ENCODE assay signal across 17 mouse cellular contexts in the genomic region with DNA sequence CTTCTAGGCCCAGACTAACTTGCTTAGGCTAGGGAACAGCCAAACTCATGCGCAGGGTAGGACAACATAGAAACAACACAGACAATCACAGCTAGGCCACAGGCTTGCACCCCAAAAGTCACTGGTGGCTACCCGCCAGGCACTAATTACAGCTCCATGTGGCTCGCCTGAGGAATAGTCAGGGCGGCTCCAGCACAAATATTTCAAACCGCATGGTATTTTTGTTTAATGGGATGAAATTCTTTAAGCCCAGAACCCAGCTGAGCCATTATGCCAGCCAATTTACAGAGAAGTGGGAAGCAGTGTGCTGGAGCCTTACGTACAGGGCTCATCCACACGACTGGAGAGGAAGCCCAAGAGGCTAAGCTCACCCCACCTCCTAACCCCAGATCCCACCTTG. TPM values are rescaled to one million over a fixed set of nuclear protein-coding genes. Genes with fewer than 3 reads are reported as not detected.
DNase-seq lines count a peak whose midpoint lies in the region; ATAC-seq lines count a peak whose summit lies in the region.
"Had no signal": no experiment of that assay in that cellular context is flagged by ENCODE, and none has a peak within 500 bp of the region (broad histone marks: within the 10 kb centered on the region; RNA-seq: fewer than 3 reads in every experiment).

No protein-coding gene starts in this region.

- no peak overlapping the region for H3K4me3 ChIP-seq in heart, embryonic 15.5 days
- no peak overlapping the region for H3K4me3 ChIP-seq in embryonic facial prominence, embryonic 14.5 days (ENCODE audit: low read depth, low read length)
- no peak overlapping the region for H3K4me3 ChIP-seq in limb, embryonic 15.5 days

- H3K27ac ChIP-seq in heart, embryonic 15.5 days: peak overlapping the region; percentile 70
- H3K27ac ChIP-seq in embryonic facial prominence, embryonic 14.5 days (replicated peaks; ENCODE audit: low read depth, low read length): 0 out of 2 replicates have a peak overlapping the region, but pooled peaks have one; percentile 45
- H3K27ac ChIP-seq in limb, embryonic 15.5 days: peak overlapping the region; percentile 67
- H3K27ac ChIP-seq: macrophage had no signal

- H3K4me2 ChIP-seq in heart, embryonic 15.5 days: no peak overlapping the region
- no peak overlapping the region for H3K4me2 ChIP-seq in embryonic facial prominence, embryonic 14.5 days (ENCODE audit: low read depth, low read length)
- H3K4me2 ChIP-seq in limb, embryonic 15.5 days: no peak overlapping the region

- H3K36me3 ChIP-seq in heart, embryonic 15.5 days: no peaks in the 10 kb centered on the region
- no peaks in the 10 kb centered on the region for H3K36me3 ChIP-seq in embryonic facial prominence, embryonic 14.5 days (ENCODE audit: control insufficient read depth, insufficient read depth, low read length)
- H3K36me3 ChIP-seq in limb, embryonic 15.5 days: no peaks in the 10 kb centered on the region

- 73% methylated on average over 7 of the region's 7 CpGs for WGBS in heart, embryonic 15.5 days
- 36% methylated on average over 7 of the region's 7 CpGs for WGBS in embryonic facial prominence, embryonic 14.5 days
- WGBS in limb, embryonic 15.5 days: 34% methylated on average over 7 of the region's 7 CpGs

- no peak for DNase-seq in heart, postnatal 4 days
- peak; percentile 30 for DNase-seq in brain, adult 2 months (ENCODE audit: low read depth, low spot score)
- peak; percentile 64 for DNase-seq in embryonic facial prominence, embryonic 14.5 days (ENCODE audit: low spot score)
- no peak for DNase-seq in adrenal gland, postnatal 10 days
- no peak for DNase-seq in kidney, postnatal 36 days
- DNase-seq: cerebellum, postnatal 14 days; kidney, adult 9 months; layer of hippocampus, adult 9-11 months; right cerebral cortex, postnatal 4 days; thymus, postnatal 14 days had no signal

- ATAC-seq in heart, embryonic 15.5 days (replicated peaks; ENCODE audit: insufficient number of reproducible peaks, insufficient read depth, low FRiP score, low read depth): no peak
- ATAC-seq in embryonic facial prominence, embryonic 14.5 days (ENCODE audit: low read depth): no peak
- ATAC-seq in limb, embryonic 15.5 days (ENCODE audit: insufficient number of reproducible peaks, low FRiP score, low TSS enrichment, low read depth): no peak

- H3K4me1 ChIP-seq in heart, embryonic 15.5 days (replicated peaks): peaks cover 75% of the 10 kb centered on the region
- H3K4me1 ChIP-seq in embryonic facial prominence, embryonic 14.5 days (ENCODE audit: control insufficient read depth, insufficient read depth, low read length): peaks cover 41% of the 10 kb centered on the region
- H3K4me1 ChIP-seq in limb, embryonic 15.5 days: peaks cover 71% of the 10 kb centered on the region

- no peaks in the 10 kb centered on the region for H3K9me3 ChIP-seq in heart, embryonic 15.5 days (replicated peaks)
- no peaks in the 10 kb centered on the region for H3K9me3 ChIP-seq in embryonic facial prominence, embryonic 14.5 days (ENCODE audit: control insufficient read depth, low read length)
- no peaks in the 10 kb centered on the region for H3K9me3 ChIP-seq in limb, embryonic 15.5 days

- 0 out of 2 replicates have a peak overlapping the region, but pooled peaks have one; percentile 41 for H3K9ac ChIP-seq in heart, embryonic 15.5 days
- H3K9ac ChIP-seq in embryonic facial prominence, embryonic 14.5 days (ENCODE audit: low read depth, low read length): no peak overlapping the region
- no peak overlapping the region for H3K9ac ChIP-seq in limb, embryonic 15.5 days

- no peaks in the 10 kb centered on the region for H3K27me3 ChIP-seq in heart, embryonic 15.5 days
- H3K27me3 ChIP-seq in embryonic facial prominence, embryonic 14.5 days (replicated peaks; ENCODE audit: control insufficient read depth, insufficient read depth, low read length): no peaks in the 10 kb centered on the region
- no peaks in the 10 kb centered on the region for H3K27me3 ChIP-seq in limb, embryonic 15.5 days

RNA-seq across cellular contexts. Expression of a gene that starts 24.0 kb away (rescaled TPM):
- polyA plus RNA-seq in heart, embryonic 15.5 days (2015; fragmentation: Nextera tagmentation; extraction: Ambion mirVana): 5.5 and 6.5 TPM in 2 replicates
- 10 to 100 TPM; 14.5 to 19.1 TPM for total RNA-seq in heart, postnatal 4 days (2021)
- polyA plus RNA-seq in embryonic facial prominence, embryonic 14.5 days (2014; fragmentation: Nextera tagmentation; extraction: Ambion mirVana): 4.9 and 5.2 TPM in 2 replicates
- 3.8 and 4.8 TPM in 2 replicates for polyA plus RNA-seq in limb, embryonic 15.5 days (2015; fragmentation: Nextera tagmentation; extraction: Ambion mirVana)
- total RNA-seq in adrenal gland, postnatal 10 days (2021): 10 to 100 TPM; 23.5 to 46.0 TPM
- polyA plus RNA-seq: macrophage had no signal

RNA-seq across cellular contexts. Expression of a gene that starts 40.5 kb away (rescaled TPM):
- 0.20 and 0.89 TPM in 2 replicates for polyA plus RNA-seq in heart, embryonic 15.5 days (2015; fragmentation: Nextera tagmentation; extraction: Ambion mirVana)
- total RNA-seq in heart, postnatal 4 days (2021): under 1 TPM in 1 of 2 experiments, not detected in 1; 0.24 TPM
- polyA plus RNA-seq in embryonic facial prominence, embryonic 14.5 days (2014; fragmentation: Nextera tagmentation; extraction: Ambion mirVana): 8.0 and 9.5 TPM in 2 replicates
- 14.4 and 16.6 TPM in 2 replicates for polyA plus RNA-seq in limb, embryonic 15.5 days (2015; fragmentation: Nextera tagmentation; extraction: Ambion mirVana)
- total RNA-seq in adrenal gland, postnatal 10 days (2021): not detected
- total RNA-seq: hematopoietic stem cell, adult 5-6 weeks; left cerebral cortex, postnatal 14 days had no signal
- polyA plus RNA-seq: macrophage had no signal

RNA-seq across cellular contexts. Expression of a gene that starts 43.5 kb away (rescaled TPM):
- polyA plus RNA-seq in heart, embryonic 15.5 days (2015; fragmentation: Nextera tagmentation; extraction: Ambion mirVana): 8.5 and 9.4 TPM in 2 replicates
- total RNA-seq in heart, postnatal 4 days (2021): 10 to 100 TPM; 11.1 to 15.7 TPM
- 47.8 and 101 TPM in 2 replicates for polyA plus RNA-seq in embryonic facial prominence, embryonic 14.5 days (2014; fragmentation: Nextera tagmentation; extraction: Ambion mirVana)
- polyA plus RNA-seq in limb, embryonic 15.5 days (2015; fragmentation: Nextera tagmentation; extraction: Ambion mirVana): 209 and 239 TPM in 2 replicates
- 10 to 100 TPM in 1 of 2 experiments, 1 to 10 TPM in 1; 9.8 to 11.1 TPM for total RNA-seq in adrenal gland, postnatal 10 days (2021)
- total RNA-seq: hematopoietic stem cell, adult 5-6 weeks had no signal
- polyA plus RNA-seq: embryonic facial prominence, embryonic 11.5 days; macrophage had no signal

RNA-seq across cellular contexts. Expression of a gene that starts 44.8 kb away (rescaled TPM):
- polyA plus RNA-seq in heart, embryonic 15.5 days (2015; fragmentation: Nextera tagmentation; extraction: Ambion mirVana): 0.41 and 0.45 TPM in 2 replicates
- under 1 TPM in 1 of 2 experiments, not detected in 1; 0.26 TPM for total RNA-seq in heart, postnatal 4 days (2021)
- polyA plus RNA-seq in embryonic facial prominence, embryonic 14.5 days (2014; fragmentation: Nextera tagmentation; extraction: Ambion mirVana): 0.22 and 3.0 TPM in 2 replicates
- not detected in 2 replicates for polyA plus RNA-seq in limb, embryonic 15.5 days (2015; fragmentation: Nextera tagmentation; extraction: Ambion mirVana)
- not detected for total RNA-seq in adrenal gland, postnatal 10 days (2021)
- total RNA-seq: hematopoietic stem cell, adult 5-6 weeks had no signal
- polyA plus RNA-seq: embryonic facial prominence, embryonic 11.5 days; macrophage; stomach, embryonic 14.5 days had no signal

Comparison
In these comparisons a context has a peak if more than half of its experiments do, and no peak if none do; other contexts are left out.
1. DNase-seq: peak in brain, adult 2 months (single experiment) and embryonic facial prominence, embryonic 14.5 days (single experiment); none in heart, postnatal 4 days (single experiment), adrenal gland, postnatal 10 days (single experiment) and kidney, postnatal 36 days (0 of 2).
2. Peak in every context shown above with its lines, with median percentiles within 50 percentile points of each other: H3K27ac ChIP-seq.